Mouse (Mus musculus) heart, postnatal 36 days (tissue): ENCODE measurements at regions not wholly inside any gene's neighbourhood (a gene's known extent, or its start where the extent isn't known, plus 50 kb on each side); places are given as distances from the start of the nearest gene placed in this dataset.
A peak's percentile ranks its signal among the peaks of the same experiment; 100 is the strongest.

Source experiments
- DNase-seq, 2 experiments: peaks; one replicate each; pipeline ENCODE4 v3.0.0; 2021 to 2022
- intact Hi-C: fragments of 180-260 bp; cut with DNase I; formaldehyde crosslinking; loops from one replicate; pipeline ENCODE4 v1.15.1; 2025

DNA sequence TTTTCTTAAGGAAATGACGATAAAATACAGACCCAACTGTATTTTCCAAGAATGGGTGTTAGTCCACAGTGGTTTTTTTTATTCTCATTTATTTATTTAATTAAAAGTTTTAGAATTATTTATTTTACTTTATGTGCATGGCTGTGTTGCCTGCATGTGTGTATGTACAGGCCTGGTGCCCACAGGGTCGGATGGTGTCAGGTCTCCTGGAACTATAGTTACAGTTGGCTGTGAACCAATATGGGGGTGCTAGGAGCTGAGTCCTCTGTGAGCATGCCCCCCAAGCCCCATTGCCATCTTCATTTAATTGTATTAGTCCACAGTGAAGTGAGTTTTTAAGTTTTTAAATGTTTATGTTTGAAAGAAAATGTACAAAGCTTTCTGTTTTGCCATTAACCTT, 171.3 kb upstream of the Gas1 start:
- intact Hi-C loops = no loop called here
- no peak for DNase-seq

DNA sequence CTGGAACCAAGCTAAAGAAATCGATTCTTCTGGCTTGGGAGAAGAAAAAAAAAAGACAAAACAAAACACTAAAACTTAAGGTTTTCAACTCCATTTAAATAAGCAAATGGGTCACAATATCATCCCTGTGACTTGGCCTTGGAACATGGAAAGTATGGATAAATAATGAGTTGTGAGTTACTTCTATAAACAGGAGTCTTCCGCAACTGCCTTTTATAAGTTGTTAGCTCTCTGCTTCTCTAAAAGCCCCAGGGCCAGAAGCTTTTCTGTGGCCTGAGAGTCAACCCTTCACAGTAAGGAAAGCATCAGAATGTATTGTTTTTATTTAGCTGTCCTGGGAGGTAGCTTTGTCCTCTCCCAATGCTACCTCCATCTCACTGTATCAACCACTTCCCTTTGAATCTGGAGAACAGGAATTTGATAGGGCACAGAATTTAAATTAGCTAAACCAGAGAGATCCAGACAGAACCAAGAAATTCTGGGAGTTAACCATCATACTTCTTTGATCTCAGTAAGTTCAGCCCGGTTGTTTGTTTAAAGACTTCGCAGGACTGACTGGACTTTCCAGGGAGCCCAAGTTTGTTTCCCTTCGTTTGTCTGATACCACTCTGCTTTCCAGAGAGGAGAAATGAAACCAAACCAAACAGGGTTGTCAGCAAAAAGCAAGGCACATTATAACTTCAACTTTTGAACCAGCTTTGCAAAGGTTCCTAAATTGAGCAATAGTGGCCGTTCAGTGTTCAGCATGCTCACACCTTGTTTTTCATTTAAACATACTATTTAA, 178.7 kb upstream of the Gas1 start:
- intact Hi-C loops = no loop called here
- DNase-seq = no peak

DNA sequence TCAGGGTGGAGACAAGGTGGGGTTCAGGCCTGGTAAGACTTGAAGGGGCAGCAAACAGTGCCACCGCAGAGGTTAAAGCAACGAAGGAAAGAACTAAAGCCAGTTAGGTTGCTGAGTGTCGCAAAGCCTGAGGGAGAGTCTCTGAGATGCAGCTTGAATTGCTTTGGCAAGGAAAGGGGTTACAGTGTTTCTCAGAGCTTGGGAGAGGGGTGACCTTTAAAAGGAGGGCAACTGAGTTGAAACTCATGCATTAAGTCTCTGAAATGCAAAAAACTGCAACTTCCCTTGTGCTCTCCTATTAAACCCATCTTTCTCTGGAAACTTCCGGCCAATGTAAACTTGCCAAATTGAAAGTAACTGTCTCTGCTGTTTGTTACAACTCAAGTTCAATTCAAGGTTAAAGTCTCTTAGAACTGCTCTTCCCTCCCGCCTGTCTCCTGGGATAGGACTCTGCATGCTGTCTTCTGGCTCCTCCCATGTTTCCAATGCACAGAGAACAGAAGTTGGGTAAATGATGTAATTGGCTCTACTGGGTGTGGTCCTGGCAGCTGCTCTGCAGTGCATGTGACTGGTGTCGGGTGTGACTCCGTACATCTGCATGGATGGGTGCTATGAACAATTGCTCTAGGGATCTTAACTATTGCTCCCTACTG, 181.4 kb upstream of the Gas1 start:
- intact Hi-C loops = no loop called here
- peak in 1 of 2 experiments; percentile 21 for DNase-seq

DNA sequence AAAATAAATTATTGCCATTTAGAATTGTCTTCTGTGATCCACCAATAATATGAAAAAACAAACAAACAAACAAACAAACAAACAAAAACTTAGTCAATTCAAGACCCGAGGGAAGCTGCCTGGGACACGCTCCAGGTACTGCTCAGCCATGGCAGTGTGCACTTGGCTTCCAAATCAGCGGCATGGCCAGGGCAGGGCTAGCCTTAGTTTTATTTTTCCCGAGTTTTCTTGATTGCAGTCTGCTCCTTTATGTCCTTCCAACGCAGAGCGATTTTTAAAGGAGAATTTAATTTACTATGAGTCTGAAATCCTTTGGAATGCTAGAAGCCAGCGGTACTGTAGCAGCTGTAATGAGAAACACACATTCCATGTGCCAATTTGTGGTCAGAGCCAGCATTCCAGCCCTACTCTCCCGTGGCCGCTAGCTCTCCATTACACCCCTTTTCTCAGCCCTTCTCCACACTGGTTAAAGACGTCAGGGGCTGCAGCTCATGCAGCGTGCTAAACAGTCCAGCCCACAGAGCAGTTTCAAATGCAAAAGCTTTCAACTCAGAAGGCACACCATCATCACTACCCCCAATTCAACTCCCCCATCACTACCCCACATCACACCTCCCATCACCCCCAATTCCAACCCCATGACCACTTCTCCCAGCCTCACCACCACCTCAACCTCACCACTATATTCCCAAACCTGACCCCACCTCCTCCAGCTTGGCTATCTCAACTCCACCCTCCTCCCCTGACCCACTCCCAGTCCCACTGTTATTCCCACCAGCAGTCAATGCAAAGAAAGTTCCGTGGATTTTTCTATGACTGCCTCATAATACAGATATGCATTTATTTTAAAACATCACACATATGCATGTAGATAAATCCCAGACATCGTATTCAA, 187.9 kb upstream of the Gas1 start:
- intact Hi-C loops = no loop called here
- peak in 1 of 2 experiments; percentile 7 for DNase-seq

DNA sequence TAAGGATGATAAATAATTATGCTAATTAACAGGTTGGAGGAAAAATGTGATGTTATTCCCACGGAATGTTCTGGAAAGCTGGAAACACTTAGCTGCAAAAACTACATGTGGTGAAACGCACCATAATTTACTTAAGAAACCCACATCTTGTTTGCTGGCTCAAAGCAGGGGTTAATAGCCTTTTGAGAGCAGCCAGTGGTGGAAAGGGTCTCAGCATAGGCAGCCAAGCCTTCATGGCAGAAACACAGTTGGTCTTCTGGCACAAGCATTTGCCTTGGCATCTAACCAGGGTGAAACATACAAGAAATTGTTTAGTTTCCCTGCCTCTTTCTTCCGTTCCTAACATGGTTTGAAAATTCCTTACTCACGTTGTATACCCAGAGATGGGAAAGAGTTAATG, 192.1 kb upstream of the Gas1 start:
- DNase-seq = no peak
- intact Hi-C loops = no loop called here

DNA sequence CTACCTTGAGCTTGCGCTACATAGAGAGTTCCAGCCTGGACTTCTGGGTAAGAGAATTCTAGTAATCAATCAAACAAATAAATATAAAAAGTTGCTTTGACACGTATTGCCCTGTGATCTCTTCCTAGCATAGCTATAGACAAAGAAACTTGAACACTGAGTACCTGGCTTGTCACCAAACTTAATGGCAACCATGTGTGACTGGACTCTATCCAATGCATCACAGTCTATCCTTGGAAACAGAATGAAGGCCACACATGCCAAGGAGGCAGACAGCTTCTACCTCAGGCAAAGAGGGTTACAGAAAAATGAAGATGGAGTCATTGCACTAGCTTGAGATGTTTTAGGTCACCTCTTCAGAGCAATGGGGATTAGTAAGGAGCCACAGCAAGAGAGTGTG, 194.5 kb upstream of the Gas1 start:
- no peak for DNase-seq

DNA sequence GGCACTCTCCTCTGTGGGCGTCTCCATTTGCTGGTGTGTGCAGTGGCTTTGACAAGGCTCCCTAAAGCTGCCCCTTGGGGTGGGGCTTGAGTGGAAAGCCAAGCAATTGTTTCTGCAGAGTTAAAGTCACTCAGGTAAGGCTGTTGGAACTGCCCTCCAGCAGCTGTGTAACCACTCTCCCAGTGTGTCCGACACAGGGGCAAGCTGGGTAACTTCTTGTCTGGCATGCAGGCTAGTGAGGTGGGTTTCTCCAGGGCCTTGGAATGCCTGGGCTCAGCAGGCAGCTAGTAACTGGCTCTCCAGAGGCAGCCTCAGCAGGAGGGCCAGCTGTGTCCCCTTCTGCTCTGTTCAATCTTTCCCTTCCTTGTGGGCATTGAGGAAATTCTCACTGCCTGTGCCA, 199.5 kb upstream of the Gas1 start:
- intact Hi-C loops = no loop called here
- DNase-seq = no peak

More for the DNA sequence above, 194.5 kb upstream of the Gas1 start:
- intact Hi-C loops = no loop called here

DNA sequence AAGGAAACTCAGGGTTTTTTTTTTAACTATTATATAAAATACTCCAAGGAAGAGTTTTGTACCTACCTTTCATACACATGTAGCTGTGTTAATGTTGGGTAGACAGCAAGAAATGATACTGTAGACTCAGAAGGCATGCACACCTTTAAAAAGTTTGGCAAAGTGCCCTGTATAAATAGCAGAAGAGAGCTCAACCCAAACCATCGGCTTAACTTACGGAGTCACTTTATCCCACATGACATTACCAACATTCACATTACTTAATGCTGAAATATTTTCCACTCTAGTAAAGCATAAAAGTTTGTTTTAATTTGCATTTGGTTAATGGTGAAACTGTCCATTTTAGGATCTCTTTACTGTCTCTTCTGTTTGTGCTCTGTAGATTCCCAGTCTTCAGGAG, 205.7 kb upstream of the Gas1 start:
- intact Hi-C loops = no loop called here
- no peak for DNase-seq

DNA sequence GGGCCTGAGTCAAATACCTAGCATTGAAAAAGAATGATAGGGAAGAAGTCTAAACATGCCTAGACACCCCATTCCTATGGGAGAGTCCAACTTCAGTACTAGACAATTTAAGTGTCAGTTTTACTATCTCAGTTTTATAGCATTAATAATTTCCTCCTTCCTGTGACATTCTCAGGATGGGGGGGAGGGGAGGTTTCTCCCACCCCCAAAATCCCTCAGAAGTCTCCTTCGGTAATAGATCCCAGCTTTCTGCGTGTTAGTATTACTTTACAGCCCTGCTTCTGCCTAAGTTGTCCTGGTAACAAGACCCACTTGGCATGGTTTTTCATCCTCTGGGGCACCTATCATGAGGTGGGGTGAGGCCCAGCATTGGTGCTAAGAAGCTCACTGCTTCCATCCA, 202.9 kb upstream of the Dapk1 start:
- intact Hi-C loops = no loop called here
- DNase-seq = no peak

DNA sequence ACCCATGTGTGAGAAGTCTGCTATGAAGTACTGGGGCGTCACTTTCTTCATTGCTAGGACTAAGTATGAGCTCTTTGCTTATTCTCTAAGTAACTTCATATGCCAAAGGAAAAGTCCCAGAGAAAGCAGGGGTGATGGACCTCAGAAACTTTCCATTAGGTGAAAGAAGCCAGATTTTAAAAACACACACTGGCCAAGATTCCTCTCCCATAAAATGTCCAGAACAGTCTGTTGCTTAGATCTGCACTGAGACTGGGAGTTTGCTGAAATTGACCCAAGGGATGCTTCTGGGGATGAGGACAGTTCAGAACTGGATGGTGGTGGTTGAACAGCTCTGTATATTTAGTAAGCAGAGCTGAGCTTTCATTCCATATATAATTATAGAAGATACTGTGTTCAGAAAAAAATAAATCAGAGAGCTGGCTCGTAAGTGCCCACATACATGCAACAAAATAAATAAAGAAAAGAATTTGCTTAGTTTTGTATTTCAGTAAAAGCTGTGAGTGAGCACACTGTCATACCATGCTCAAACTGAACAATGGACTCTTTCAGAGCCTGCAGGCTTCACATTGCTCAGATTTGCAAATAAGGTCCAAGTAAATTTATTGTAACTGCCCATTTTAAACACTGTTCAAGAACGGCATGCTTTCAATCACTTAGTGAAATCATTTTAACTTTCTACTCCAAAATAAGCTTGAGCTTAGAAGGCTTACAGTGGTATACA, 200.8 kb upstream of the Dapk1 start:
- intact Hi-C loops = no loop called here
- no peak for DNase-seq

DNA sequence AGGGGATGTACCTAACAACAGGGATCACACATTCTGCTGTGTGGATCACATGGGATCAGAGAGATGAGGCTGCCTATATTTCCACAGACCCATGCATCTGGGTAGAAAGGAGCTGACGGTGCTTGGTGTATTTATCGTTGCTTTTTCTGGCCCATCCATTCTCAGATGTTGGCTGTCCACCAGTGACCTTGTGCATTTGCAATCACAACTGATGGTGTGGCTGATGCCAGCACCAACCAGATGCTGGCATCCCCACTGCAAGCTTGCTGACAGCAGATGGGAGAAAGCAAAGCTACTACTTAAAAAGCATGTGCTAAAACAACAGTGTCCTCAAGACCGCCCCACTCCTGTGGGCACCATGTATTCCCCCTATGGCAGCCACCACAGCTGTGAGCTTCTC, 198.3 kb upstream of the Dapk1 start:
- intact Hi-C loops = no loop called here
- no peak for DNase-seq

DNA sequence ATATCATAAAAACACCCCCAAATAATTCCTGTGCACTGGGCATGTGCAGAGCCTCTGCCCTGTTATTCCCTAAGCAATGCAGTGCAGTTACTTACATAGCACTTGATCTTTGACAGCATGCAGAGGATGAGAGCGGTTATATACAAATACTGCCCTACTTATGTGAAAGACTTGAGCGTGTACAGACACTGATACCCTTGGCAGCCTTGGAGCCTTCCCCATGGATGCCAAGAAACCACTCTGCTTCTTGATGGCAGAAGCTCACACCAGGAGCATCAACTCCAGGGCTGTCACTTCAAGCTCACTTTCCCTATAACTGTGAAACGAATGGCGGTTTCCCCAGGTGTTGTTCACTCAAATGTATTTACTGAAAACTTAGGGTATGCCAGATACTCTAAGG, 194.4 kb upstream of the Dapk1 start:
- no peak for DNase-seq
- intact Hi-C loops = no loop called here

DNA sequence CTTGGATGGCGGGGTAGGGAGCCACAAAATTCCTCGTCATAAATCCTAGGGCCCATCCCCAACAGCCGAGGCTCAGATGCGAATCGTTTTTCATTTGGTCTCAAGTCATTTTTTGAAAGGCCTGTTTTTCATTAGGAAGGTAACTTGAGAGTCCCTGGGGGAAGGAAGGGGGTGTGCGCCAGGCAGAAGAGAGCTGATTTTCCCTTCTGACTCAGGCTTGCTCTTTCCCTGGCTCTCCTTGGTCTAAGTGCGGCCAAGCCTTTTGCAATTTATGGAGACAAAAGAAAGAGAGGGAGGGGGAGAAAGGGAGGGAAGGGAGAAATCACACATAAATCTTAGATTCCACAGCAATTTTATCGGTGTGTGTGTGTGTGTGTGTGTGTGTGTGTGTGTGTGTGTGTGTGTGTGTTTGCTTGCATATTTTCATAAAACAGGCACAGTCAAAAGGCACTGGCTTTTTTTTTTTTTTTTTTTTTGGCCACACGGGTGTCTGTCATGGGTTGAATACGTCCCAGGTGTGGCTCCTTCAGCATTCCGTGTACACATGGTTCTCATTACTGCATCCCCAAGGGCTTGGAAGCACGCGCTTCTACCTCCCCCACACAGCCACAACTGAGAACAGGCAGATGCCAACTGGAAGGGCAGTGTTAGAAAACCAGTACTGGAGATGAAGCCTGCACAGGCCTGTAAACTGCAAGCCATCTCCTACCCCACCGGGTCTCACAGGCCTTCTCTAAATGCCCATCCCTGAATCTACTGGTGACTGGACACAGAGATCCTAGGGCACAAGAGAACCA, 191.8 kb upstream of the Dapk1 start:
- intact Hi-C loops = no loop called here
- DNase-seq = peak; percentile 49 to 60

DNA sequence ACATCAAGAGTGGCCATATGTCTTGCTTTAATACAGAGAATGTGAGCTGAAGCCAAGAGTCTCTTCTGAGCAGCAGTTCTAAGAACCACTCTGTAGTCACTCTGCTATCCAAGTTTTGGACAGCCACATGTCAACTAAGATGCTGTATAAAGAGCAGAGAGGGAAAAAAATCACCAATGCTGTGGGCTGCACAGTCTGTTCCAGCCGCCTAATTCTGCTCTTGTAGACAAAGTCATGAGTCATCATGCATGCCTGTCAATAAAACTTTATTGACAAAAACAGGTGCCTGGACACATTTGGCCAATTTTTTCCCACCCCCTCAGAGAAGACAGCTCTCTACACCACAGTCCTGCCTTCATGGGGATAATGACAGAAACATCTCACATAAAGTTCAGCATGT, 185.7 kb upstream of the Dapk1 start:
- intact Hi-C loops = no loop called here
- no peak for DNase-seq

DNA sequence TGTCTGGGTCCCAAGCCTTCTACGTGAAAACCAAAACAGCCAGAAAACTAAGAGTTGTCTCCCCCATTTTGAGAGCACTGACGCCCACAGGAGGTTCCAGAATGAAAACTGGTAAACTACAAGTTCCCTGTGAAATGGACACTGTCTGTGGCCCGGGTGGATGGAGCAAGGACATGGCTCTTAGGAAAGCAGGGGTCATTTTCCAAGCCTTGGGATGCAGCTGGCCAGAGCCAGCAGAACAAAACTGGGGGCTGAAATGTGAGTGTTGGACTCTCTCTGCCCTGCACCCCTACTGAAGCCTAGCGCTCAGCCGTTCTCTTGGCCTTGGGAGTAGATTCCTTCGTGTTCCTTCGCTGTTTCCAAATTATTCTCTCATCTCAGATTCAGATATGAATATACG, 184.7 kb upstream of the Dapk1 start:
- intact Hi-C loops = no loop called here
- peak in 1 of 2 experiments; percentile 13 for DNase-seq

DNA sequence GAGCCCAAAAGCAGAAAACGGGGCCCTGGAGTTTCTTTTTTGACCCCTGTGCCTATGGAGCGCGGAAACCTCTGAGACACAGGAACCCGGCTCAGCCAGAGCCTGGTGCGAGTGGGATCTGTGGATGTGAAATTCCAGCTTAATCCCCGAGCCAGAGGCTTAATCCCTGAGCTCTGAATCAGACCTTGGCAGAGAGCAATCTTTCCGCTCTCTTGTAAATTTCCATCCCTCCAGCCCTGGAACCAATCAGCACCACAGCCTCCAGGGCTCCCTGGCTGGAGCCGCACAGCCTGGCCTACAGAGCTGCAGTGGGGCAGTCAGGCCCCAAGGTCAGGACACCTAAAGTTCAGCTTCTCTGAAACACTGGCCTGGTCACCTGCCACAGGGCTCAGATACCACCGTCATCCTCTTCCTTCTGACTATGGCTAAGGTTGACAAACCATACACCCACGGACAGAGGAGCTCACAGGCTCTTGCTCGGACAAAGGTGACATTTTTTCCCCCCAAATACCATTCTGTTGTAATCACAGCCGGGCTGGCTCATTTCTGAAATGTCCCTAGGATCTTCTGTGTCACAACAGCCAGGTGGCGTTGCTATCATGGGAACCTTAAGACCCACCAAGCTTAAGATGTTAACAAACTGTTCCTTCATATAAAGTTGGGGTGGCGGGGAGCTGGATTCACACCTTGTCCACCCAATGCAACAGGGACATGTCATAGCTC, 184.2 kb upstream of the Dapk1 start:
- intact Hi-C loops = no loop called here
- DNase-seq = peak; percentile 48 to 67

DNA sequence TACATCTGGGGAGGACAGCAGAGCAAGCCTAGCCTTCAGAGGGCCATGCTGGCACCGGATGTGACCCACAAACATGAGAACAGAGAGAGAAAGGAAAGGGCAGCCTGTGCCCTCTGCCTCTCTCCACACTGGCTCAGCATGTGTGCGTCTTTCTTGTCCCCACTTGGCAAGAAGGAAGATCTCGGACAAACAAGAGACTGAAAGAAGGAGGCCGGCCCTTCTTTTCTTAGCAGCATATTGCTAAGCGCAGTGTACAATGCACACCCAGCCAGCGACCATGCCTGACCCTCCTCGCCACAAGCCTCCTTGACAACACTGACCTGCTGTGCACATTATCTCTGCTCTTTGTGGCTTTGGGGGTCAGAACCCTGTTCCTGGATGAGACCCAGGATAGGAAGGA, 181.4 kb upstream of the Dapk1 start:
- intact Hi-C loops = no loop called here
- DNase-seq = no peak

DNA sequence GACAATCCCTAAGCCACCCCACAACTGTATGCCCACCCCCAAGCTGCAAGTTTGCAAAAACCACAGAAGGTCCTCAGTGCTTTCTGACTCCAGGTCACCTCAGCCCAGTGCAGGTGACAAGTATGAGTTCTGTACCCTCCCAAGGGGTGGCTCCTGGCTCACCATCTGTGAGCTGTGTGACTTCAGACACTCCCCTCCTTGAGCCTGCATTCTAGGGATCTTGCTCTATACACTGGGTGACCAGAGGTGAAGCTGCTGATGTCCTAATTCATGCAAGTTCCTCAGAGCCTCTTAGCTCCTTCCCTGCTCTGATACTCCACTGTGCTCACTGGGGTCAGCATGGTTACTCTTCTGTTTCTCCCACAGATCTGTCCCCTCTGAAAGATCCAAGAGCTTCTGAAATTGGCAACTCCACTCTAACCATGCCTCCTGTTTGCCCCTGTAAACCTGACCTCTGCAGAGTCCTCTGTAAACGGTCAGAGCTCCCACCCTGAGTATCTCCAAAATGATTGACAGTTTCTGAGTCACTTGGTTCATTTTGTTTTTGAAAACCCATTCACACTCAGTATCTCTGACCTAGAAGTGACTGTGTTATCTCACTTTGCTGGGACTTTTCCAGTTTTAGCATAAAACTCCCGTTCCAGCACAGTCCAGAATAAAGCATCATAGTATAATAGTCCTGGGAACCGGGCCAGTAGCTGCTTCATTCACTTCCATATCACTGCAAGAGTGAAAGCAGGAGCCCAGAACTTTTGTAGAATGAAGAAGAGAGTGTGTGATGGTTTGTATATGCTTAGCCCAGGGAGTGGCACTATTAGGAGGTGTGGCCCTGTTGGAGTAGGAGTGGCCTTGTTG, 180.7 kb upstream of the Dapk1 start:
- no peak for DNase-seq
- intact Hi-C loops = no loop called here
